Mouse (Mus musculus) heart, postnatal 36 days (tissue): ENCODE results near the gene Gm973. TPM values are rescaled to one million over a fixed set of nuclear protein-coding genes. Genes with fewer than 3 reads are reported as not detected.

Experiments used
- DNase-seq, 2 experiments: peaks; one replicate each; pipeline ENCODE4 v3.0.0; 2021 to 2022
- intact Hi-C: fragments of 180-260 bp; cut with DNase I; formaldehyde crosslinking; loops from one replicate; pipeline ENCODE4 v1.15.1; 2025
- total RNA-seq, 2 experiments: library from RNA; stranded (reverse); gene quantifications; 2 replicates each; pipeline ENCODE4 v1.2.3; 2021

Gm973 gene
- total RNA-seq = under 1 TPM in 1 of 2 experiments, not detected in 1; 0.28 TPM

DNA sequence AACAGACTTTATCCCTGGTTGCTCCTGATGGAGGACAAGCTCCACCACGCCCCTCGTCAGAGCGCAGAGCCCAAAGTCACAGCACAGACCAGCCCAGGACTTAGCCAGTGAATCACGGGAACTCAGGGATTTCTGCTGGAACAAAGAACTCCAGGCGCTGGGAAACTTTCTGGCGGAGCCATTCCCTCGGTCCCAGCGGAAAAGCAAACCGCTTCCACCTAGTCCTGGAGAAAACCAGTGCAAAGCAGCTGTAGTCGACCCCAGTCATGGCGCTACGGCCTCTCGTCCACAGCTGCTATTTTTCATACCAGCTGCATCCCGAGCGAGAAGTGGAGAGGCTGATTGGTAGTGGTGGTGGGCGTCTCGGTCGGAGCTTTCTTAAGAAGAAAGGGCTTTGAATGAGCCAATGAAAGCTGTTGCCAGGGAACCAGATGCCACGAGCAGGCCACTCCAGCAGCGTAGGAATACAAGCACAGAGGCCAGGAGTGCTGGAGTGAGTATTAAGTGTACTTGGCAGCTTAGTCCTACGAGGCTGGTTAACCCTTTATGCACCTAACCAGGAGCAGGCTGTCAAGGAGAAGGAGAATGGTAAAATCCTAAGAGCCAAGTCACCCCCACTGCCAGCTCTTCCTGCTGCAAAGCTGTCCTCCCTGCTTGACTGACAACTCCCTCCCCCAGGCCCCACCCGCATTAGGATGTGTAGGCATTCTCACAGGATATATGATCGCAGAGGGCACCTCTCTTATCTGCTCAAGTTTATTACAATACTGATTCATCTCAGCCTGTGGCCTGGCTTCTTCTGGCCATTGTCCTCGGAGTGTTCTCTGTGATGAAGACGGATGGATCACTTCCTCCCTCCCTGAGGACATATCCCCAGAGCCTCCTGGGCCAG lies at the start of gene Gm973:
Gene Gm973 (plus strand): TSS at position 239 of the 892 bp plus-strand sequence.
- peak; percentile 34 to 52 for DNase-seq
- intact Hi-C loops = no loop called here

GRCm38 (mm10) chr1:59469170-59469569 lies 46.9 kb upstream of the Gm973 start:
- intact Hi-C loops = no loop called here
- no peak for DNase-seq

GRCm38 (mm10) chr1:59470766-59471165 lies 45.3 kb upstream of the Gm973 start:
- DNase-seq = no peak
- intact Hi-C loops = no loop called here

GRCm38 (mm10) chr1:59472368-59473180 lies 43.5 kb upstream of the Gm973 start:
- intact Hi-C loops = no loop called here
- DNase-seq = no peak

GRCm38 (mm10) chr1:59473181-59473555 lies 42.9 kb upstream of the Gm973 start:
- intact Hi-C loops = no loop called here
- no peak for DNase-seq

DNA sequence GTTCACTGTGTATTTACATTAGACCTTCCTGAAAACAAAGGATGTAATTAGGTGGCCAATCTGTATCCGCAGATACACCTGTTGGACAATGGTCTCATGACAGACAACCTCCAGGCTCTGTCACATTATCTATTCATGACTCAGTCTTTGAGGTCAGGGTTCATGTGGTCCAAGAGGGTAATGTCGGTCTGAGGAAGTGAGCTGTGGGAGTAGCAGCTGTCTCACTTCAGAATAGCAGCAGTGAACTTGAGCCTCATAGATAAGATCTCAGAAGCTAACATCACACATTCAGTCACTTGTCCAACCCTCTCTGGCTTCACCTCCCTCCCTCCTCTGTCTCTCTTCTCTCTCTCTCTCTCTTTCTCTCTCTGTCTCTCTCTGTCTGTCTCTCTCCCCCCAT lies 40.4 kb upstream of the Gm973 start:
- no peak for DNase-seq
- intact Hi-C loops = no loop called here

- no peak for DNase-seq
- intact Hi-C loops = no loop called here
Observed at GRCm38 (mm10) chr1:59478911-59479310, 37.2 kb upstream of the Gm973 start.

DNA sequence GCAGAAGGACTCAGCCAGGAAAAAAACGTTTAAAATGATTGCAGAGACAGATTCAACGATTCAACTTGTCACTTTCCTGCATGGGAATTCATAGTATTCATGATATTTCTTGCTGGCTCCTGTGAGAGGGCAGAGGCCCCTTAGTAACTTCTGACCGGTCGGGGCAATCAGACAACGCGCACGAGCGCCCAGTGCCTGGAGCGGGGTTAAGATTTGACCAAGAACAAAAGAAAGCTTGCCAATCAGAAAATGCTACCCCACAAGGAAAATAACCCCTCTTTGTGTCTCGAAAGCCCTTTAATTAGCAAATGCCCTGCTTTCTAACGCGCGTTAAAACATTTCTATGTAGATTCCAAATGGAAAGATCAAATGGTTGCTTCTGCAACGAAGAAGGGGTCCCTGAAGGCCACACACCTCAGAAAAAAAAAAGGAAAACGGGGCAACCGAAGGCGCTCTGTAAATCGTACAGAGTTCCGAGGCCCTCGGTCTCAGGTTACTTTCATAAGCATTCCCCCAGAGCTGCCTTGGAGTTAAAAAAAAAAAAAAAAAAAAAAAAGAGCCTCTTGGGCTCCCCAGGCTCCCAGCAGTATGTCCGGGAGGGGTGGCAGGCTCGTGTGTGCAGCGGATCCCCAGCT lies 35.1 kb upstream of the Gm973 start:
- intact Hi-C loops = loop anchor here (5.0 kb wide), 2 partner anchors 141 to 164 kb away; no protein-coding TSS in a partner anchor
- DNase-seq = peak in 1 of 2 experiments; percentile 17

DNA sequence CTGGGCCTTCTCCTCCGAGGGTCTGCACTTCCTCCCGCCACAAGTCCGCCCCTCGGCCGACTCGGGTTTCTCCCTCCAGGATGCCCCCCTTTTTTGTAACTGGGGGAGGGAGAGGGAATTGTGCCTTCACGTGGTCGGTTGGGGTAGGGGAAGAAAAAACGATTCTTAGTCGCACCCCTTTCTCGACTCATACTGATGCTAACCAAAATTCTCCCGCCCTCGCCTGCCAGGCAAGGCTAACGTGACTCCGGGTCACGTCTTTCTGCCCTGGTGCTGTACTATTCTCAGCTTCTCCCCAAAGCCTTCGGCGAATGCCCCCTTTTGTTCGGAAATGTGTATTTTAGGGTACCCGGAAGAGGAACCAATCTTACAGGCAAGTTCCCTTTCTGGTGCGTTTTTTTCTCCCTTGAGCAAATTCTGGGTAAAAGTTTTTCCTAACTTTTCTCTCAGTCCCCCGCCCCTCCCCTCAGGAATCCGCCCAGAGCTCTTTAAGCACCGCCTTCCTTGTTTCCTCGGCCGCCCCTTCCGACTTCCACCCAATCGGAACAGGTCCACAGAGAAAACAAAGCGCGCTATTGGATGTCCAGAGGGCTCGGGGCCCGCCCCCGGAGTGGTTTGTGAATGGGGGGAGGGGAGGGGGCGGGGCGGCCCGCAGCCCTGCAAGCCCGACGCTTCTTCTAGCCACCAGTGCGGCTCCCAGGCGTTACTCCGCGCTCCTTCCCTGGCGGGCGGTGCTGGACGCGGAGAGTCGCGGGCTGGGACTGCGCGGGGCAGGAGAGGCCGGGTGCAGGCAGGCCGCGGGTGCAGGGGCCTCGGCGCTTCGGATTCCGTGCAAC lies 34.4 kb upstream of the Gm973 start:
- peak; percentile 90 to 91 for DNase-seq
- intact Hi-C loops = loop anchor here (2.0 to 5.0 kb wide), 3 partner anchors 103 to 164 kb away; no protein-coding TSS in a partner anchor

DNA sequence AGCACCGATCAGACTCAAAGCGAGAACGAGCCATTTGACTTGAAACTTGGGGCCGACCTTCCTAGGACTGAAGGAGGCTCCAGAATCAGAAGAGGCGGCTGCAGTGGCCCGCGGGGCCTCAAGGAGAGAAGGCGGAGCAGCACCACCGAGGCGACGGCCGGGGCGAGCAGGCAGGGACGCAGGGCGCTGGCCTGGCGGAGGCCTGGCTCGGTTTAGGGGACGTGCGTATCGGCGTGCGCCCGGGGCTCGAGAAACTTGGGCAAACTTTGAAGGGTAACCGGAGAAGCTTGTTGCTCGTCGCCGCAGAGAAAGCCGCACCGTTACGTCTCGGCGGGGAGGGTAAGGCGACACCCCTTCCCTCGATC lies 33.8 kb upstream of the Gm973 start, which contains the start of gene Fzd7:
Gene Fzd7 (plus strand): TSS at position 94 of the 365 bp plus-strand sequence.
- intact Hi-C loops = loop anchor here (2.0 to 5.0 kb wide), 3 partner anchors 102 to 165 kb away; no protein-coding TSS in a partner anchor
- DNase-seq = no peak

- peak; percentile 43 to 64 for DNase-seq
- intact Hi-C loops = loop anchor here (2.0 to 5.0 kb wide), 3 partner anchors 102 to 166 kb away; no protein-coding TSS in a partner anchor
Observed at GRCm38 (mm10) chr1:59482696-59483520, 33.2 kb upstream of the Gm973 start.

DNA sequence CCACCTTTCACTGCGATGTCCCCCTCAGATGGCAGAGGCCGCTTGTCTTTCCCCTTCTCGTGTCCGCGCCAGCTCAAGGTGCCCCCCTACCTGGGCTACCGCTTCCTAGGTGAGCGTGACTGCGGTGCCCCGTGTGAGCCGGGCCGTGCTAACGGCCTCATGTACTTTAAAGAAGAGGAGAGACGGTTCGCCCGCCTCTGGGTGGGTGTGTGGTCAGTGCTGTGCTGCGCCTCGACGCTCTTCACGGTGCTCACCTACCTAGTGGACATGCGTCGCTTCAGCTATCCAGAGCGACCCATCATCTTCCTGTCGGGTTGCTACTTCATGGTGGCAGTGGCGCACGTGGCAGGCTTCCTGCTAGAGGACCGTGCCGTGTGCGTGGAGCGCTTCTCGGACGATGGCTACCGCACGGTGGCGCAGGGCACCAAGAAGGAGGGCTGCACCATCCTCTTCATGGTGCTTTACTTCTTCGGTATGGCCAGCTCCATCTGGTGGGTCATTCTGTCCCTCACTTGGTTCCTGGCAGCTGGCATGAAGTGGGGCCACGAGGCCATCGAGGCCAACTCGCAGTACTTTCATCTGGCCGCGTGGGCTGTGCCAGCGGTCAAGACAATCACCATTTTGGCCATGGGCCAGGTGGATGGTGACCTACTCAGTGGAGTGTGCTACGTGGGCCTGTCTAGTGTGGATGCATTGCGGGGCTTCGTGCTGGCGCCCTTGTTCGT lies 32.4 kb upstream of the Gm973 start:
- peak; percentile 68 to 69 for DNase-seq
- intact Hi-C loops = loop anchor here (2.0 to 5.0 kb wide), 3 partner anchors 101 to 166 kb away; no protein-coding TSS in a partner anchor

DNA sequence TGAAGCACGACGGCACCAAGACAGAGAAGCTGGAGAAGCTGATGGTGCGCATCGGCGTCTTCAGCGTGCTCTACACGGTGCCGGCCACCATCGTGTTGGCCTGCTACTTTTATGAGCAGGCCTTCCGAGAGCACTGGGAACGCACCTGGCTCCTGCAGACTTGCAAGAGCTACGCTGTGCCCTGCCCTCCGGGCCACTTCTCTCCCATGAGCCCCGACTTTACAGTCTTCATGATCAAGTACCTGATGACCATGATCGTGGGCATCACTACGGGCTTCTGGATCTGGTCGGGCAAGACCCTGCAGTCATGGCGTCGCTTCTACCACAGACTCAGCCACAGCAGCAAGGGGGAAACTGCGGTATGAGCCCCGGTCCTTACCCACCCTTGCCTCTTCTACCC lies 31.8 kb upstream of the Gm973 start:
- intact Hi-C loops = loop anchor here (5.0 kb wide), 2 partner anchors 138 to 167 kb away; no protein-coding TSS in a partner anchor
- DNase-seq = no peak

GRCm38 (mm10) chr1:59484791-59485785 lies 31.0 kb upstream of the Gm973 start:
- no peak for DNase-seq

GRCm38 (mm10) chr1:59485803-59486202 lies 30.3 kb upstream of the Gm973 start:
- intact Hi-C loops = no loop called here
- no peak for DNase-seq

More at GRCm38 (mm10) chr1:59484791-59485785, 31.0 kb upstream of the Gm973 start:
- intact Hi-C loops = loop anchor here (5.0 kb wide), 2 partner anchors 137 to 168 kb away; no protein-coding TSS in a partner anchor

DNA sequence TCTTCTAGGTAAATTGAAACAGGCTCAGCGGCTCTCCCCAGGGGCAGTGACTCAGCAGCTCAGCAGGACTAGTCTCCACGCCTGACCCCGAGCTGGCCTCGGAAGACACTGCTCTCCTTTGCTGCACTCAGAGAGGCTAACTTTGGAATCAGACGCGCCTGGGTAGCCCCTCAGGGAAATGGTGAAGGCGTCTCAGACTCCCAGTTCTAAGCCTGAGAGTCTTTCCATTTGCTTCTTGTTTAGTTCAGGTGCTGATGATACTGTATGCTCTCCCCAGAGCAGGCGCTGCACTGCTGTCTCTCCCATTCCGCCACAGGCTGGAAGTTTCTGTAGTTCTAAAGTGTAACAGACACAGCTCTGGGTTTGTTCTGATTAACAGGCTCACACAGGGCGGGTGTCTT lies 28.4 kb upstream of the Gm973 start:
- intact Hi-C loops = no loop called here
- peak; percentile 39 for DNase-seq

DNA sequence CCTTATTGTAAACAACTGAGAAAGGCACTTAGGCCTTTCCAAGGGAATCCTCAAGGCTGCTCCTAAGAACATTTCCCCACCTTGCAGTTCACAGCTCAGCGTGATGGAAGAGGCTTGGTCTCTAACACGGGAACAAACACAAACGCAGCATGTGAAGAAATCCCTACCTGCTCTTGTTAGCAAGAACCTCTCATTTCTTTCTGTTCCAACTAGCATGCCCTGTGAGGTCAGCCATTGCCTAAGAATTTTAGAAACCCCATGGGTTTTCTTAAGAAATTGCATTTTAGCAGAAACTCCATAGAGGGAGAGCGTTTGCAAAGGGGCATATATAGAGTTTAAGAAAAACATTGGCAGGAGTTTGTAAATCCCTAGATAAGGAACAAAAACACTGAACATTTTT lies 27.6 kb upstream of the Gm973 start:
- intact Hi-C loops = no loop called here

More for the DNA sequence above, 27.6 kb upstream of the Gm973 start:
- no peak for DNase-seq
